Mouse (Mus musculus) brain, embryonic 14.5 days (tissue): ENCODE measurements at regions not wholly inside any gene's neighbourhood (a gene's known extent, or its start where the extent isn't known, plus 50 kb on each side); places are given as distances from the start of the nearest gene placed in this dataset.

Experiments
- DNase-seq: peaks from one replicate; pipeline ENCODE4 v3.0.0-alpha.2; 2011; ENCODE audit warnings: low read depth
- CTCF ChIP-seq: fragments of 200-500 bp; IDR thresholded peaks from 2 replicates; pipeline ENCODE4 v1.5.1; 2012; ENCODE audit warnings: inconsistent platforms, mild to moderate bottlenecking, moderate library complexity, borderline replicate concordance; ENCODE audit not compliant: insufficient read depth, insufficient read length; ENCODE audit errors: extremely low read depth
- POLR2A ChIP-seq: fragments of 200-500 bp; IDR thresholded peaks from 2 replicates; pipeline ENCODE4 v1.6.1; 2012; ENCODE audit warnings: mild to moderate bottlenecking, inconsistent platforms, borderline replicate concordance; ENCODE audit not compliant: poor library complexity, insufficient read depth, insufficient read length, severe bottlenecking; ENCODE audit errors: extremely low read depth

DNA sequence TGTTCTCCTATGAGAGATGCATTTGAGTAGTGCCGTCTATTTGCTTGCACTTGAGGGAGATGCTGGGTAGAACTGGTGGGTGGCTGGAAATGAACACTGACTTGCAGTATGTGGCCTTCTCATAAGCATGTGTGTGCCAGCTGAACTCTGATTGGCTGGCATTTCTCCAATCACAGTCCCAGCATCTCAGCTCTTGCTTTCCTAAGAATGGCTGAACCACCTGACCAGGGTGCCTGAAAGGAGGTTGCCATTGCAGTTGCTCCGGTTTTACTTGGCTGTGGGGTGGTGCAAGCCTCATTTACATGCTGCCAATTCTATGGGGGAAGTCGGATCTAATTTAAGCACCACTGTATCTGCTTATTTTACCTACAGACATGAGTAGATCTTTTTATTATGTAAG, 164.1 kb upstream of the Ctbp2 start:
- TF ChIP-seq CTCF (no peak), POLR2A (no peak)
- DNase-seq = peak; percentile 88

DNA sequence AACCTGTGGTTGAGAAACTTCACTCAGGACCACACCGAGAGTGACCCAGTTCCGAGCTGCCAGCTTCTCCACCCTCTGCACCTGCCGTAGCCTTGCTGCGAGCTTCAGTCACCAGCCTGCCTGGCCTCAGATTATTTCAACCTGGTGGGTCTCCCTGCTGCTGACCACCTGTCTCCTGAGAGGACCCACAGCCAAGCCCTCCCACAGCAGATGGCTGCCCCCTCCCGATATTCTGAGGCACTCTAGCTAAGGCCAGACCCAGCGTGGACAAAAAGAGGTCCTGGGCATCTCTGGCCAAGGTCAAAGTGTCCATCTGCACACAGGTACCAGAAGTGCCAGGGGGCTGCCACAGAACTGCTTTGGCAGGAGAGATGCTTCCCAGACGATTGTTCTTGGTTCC, 162.7 kb upstream of the Ctbp2 start:
- no peak for DNase-seq
- TF ChIP-seq POLR2A = no peak
- TF ChIP-seq CTCF = no peak

DNA sequence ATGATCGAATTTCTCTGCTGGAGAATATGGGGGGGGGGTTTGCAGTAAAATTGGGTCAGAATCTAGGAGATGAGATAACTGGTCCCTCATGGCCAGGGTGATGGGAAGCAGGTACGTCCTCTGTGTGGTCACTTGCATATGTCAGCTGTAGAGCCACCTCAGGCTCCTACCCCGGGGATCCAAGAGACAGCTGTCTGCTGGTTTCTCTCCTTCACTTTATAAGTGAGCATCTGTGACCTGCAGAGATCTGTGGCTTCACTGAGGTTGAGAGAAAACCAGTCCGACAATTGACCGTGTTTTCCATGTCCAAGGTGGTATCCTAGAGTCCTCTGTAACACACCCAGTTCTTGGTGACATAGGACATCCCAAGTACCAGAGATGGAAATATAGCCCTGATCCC, 162.1 kb upstream of the Ctbp2 start:
- TF ChIP-seq CTCF (no peak), POLR2A (no peak)

DNA sequence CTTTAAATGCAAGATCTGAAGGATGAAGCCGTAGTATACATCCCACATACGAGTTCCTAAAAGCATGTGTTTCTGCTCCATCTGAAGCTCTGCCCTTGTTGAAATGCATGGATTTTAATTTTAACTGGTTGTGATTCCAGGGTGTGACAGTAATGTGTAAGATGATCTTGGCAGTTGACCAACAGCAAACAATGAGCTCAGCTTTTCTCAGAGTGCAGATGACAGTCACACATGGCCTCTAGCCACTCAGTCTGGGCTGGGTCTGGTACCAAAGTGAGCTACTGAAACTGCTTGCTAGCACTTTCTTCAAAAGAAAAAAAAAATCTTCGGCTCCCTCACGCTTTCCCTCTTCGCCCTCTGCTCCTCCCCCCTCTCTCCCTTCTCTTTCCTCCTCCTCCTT, 138.0 kb upstream of the Ctbp2 start:
- TF ChIP-seq POLR2A = no peak
- TF ChIP-seq CTCF = no peak
- peak; percentile 64 for DNase-seq

More for the DNA sequence above, 162.1 kb upstream of the Ctbp2 start:
- DNase-seq = no peak

DNA sequence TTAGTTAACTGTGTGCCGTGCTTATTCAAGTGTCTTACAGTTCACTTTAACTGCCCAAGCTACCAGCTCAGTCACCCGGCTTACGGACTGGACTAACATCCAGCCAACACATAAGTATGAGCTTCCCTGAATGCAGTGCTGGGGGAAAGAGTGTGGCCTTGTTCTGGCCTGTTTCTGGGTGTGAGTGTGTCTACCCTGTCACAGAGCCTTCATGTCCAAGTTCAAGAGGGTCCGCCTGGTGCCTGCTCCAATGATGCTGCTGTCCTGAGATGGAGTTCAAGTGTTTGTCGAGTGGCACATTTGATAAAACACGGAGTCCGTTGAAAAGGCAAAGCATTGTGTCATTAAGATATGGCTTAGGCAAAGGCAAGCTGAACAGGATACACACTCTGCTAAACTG, 135.0 kb upstream of the Ctbp2 start:
- no peak for DNase-seq
- TF ChIP-seq POLR2A = no peak
- TF ChIP-seq CTCF = no peak

DNA sequence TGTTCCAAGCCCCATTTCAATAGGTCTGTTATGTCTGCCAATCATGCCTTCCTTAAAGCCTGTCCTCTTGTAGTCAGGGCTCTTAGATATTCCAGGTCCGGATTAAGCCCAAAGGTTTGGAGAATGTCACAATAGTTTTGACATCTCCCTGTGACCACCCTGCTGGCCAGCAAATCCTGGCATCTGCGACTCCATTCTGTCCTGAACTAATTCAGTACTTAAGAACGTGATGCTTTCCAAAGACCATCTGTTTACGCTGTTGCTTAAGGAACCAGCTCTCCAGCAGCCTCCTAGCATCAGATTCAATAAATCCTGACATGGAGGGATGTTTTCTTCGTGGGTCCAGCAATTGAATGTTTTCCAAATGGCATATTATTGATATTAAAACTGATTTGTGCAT, 132.7 kb upstream of the Ctbp2 start:
- DNase-seq = peak; percentile 28
- TF ChIP-seq CTCF (no peak), POLR2A (no peak)

DNA sequence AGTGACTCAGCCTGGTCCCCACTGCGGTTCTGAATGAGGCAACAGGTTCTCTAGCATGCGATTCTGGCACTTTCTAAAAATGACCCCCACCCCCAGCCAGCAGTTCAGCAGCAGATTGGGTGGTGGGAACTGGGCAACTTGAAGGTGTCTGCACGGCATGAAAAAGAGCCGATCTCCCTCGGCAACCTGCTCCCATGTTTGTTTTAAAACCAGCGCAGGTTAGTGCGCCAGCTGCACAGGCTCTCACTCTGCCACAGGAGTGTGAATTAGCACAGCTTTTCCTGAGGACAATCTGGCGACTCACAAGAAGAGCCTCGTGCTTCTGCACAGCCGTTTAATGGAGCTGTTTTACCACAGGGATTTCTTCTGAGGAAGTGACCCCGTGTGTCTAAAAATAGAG, 120.4 kb upstream of the Ctbp2 start:
- TF ChIP-seq CTCF = no peak
- TF ChIP-seq POLR2A = no peak
- DNase-seq = peak; percentile 87

DNA sequence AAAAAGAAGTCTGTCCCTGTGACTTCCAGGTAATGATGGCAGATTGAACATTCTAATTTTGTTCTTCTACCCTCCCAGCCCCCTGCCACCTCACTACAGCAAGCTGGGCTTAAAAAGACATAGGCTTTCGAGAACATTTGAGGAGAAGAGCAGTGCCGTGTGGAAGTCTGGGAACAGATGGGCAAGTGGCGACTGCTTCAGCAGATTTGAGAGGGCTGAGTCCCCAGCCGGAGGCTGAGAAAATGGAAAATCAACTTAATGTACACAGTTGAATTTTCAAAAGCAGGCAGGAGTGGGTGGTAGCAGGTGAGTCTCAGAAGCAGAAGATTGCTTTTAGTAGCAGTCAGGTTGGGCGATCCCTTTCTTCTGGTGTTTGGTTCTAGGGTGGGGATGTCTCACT, 110.2 kb upstream of the Ctbp2 start:
- TF ChIP-seq CTCF = no peak
- no peak for TF ChIP-seq POLR2A
- no peak for DNase-seq

DNA sequence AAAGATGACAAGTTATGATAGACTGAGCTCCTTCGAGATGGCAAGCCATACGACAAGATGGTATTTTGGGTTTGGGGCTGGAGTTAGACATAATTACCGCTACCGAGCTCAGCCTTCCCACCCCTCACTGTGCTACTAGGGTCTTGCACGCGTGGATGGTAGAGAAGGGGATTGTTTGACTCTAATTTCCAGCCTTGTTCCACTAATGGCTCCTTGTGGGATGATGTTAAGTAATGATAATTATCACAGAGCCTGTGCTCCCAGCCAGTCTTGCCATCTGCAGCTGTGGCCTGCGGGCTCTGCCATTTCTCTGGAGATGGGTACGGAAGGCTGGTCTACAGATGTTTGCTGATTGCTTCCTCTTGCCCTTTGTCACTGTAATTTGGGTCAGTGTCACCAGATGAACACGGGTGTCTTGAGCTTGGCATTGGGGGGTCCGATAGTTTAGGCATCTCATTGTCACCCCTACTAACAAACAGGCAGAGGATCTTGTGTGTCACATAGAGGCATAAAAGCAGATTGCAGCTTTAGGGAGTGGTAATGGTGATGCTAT, 108.8 kb upstream of the Ctbp2 start:
- TF ChIP-seq CTCF = no peak
- no peak for TF ChIP-seq POLR2A
- DNase-seq = peak; percentile 57

DNA sequence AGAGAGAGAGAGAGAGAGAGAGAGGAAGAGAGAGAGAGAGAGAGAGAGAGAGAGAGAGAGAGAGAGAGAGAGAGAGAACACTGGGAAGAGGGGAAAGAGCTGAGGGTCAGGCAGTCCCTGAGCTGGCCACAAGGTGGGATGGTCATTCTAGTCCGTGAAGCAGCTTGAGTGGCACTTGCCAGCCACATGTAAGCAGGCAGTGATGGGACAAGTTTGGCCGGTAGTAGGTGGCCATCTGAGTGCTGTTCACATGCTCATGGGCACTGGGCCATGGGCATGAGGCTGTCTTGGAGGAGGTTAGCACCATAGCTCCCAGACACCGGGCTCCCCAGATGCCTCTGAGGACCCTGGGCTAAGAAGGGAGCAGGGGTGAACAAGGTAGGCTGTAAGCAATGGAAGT, 106.7 kb upstream of the Ctbp2 start:
- DNase-seq = no peak
- TF ChIP-seq CTCF (peak; percentile 17; the same call in 1 of the 2 replicates), POLR2A (no peak)

DNA sequence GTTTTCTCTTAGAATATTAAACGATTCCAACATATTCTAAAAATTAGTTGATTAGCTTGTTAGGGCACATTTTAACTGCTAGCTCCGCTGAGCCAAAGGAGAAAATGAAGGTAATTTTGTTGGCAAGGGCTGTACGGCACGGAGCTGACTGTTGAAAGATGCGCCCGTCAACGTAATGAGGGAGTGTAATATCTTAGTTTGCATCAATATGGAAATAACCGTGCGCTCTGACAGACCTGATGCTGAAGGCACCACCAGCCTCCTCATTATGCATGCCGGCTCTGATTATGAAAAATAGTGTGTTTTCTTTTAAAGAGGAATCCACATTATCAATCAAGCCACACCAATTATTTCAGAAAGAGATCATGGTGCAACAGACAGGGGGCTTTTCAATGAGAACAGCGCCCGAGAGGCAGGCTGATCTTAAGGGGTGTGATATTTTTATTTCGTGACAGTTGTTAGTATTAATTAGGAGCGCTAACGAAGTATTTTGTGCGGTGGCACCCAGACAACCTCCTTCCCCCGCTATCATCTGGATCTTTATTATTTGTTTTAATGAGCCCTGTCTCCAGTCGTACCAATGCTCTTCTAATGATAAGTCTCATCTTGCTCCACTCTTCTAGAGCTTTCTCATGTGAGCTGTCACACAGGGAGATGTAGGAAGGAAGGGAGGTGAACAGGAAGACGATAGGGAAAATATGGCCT, 99.9 kb upstream of the Ctbp2 start:
- no peak for TF ChIP-seq POLR2A
- no peak for TF ChIP-seq CTCF
- peak; percentile 87 for DNase-seq

DNA sequence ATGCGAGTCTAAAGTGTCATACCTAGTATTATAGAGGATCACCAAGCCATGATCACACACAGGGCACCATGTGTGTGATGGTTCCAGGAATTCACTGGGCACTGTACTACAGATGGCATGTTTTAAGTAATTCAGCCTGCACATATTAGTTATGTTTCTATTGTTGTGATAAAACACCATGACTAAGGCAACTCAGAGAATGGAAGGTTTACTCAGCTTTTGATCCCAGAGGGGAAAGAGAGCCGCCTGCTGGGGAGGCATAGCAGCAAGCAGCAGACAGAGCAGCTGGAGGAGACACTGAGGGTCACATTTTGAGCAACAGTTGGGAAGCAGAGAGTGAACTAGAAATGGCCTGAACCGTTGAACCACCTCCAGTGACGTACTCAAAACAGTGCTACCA, 88.2 kb upstream of the Ctbp2 start:
- no peak for TF ChIP-seq CTCF
- TF ChIP-seq POLR2A = no peak
- DNase-seq = no peak

DNA sequence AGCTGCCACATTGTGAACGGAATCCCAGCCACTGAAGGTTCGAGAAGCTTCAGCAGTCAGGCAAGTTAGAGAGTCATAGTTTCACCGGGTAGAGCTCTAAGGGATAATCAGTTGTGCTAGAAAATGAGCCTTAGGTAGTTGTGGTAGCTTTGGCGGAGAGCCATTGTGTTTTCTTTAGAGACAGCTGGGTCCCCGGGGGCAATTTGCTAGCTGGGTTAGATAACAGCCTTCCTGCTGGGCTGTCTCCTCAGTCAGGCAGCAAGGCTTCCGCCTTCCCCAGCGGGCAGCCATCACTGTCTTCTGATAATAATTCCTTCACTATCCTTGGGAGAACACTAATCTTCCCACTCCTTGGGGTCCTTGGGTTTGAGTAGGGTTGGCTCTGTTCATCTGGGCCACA, 81.5 kb upstream of the Ctbp2 start:
- peak; percentile 70 for DNase-seq
- TF ChIP-seq CTCF (no peak), POLR2A (no peak)
